Mouse (Mus musculus) stomach, postnatal 0 days (tissue): Measurements from ENCODE around the gene Tspan33. TPM values are rescaled to one million over a fixed set of nuclear protein-coding genes. Genes with fewer than 3 reads are reported as not detected.

Experiments used
- ATAC-seq: fragments of 200-750 bp; cut with Nextera tagmentation; 2 replicates; pipeline ENCODE4 v1.8.0; 2017; ENCODE audit not compliant: low FRiP score, low TSS enrichment
- DNase-seq: peaks from one replicate; pipeline ENCODE4 v3.0.0-alpha.2; 2016; ENCODE audit warnings: low spot score
- H3K27ac ChIP-seq: fragments of 300-500 bp; sonication (generic); replicated peaks from 2 replicates; pipeline ENCODE4 v1.5.1; 2014; ENCODE audit warnings: mild to moderate bottlenecking, control low read depth
- H3K27me3 ChIP-seq: fragments of 300-500 bp; sonication (generic); 2 replicates; pipeline ENCODE4 v1.6.1; 2014; ENCODE audit warnings: low read length; ENCODE audit not compliant: control insufficient read depth, insufficient read depth
- H3K36me3 ChIP-seq: fragments of 300-500 bp; sonication (generic); 2 replicates; pipeline ENCODE4 v1.6.1; 2014; ENCODE audit warnings: low read length, mixed read lengths; ENCODE audit not compliant: control insufficient read depth, insufficient read depth
- H3K4me1 ChIP-seq: fragments of 300-500 bp; sonication (generic); replicated peaks from 2 replicates; pipeline ENCODE4 v1.6.1; 2014; ENCODE audit warnings: antibody characterized with exemption; ENCODE audit not compliant: control insufficient read depth, insufficient read depth
- H3K4me2 ChIP-seq: fragments of 300-500 bp; sonication (generic); replicated peaks from 2 replicates; pipeline ENCODE4 v1.6.1; 2014; ENCODE audit warnings: low read depth, mild to moderate bottlenecking, control low read depth, moderate library complexity
- H3K4me3 ChIP-seq: fragments of 300-500 bp; sonication (generic); 2 replicates; pipeline ENCODE4 v1.5.1; 2014; ENCODE audit warnings: low read depth, low read length, control low read depth
- H3K9ac ChIP-seq: fragments of 300-500 bp; sonication (generic); 2 replicates; pipeline ENCODE4 v1.6.1; 2014; ENCODE audit warnings: mild to moderate bottlenecking, low read length, control low read depth, mixed read lengths
- H3K9me3 ChIP-seq: fragments of 300-500 bp; sonication (generic); 2 replicates; pipeline ENCODE4 v1.6.1; 2016; ENCODE audit warnings: low read length; ENCODE audit not compliant: control insufficient read depth
- CTCF ChIP-seq: IDR thresholded peaks from 2 replicates; pipeline ENCODE4 v1.5.1; 2016; ENCODE audit warnings: antibody characterized with exemption, low read depth, mild to moderate bottlenecking, moderate library complexity
- EP300 ChIP-seq: optimal IDR thresholded peaks from 2 replicates; pipeline ENCODE3; 2016; ENCODE audit warnings: antibody characterized with exemption
- WGBS: fragments of 180-500 bp; shearing (Covaris S2); extraction: QIAGEN DNeasy Blood & Tissue Kit; methylation state at CpG from one replicate; pipeline ENCODE4 v1.1.7; 2014; 5-methylcytosine and 5-hydroxymethylcytosine counted together
- polyA plus RNA-seq: library from polyadenylated mRNA; unstranded; fragments of >200 nt; fragmentation: Nextera tagmentation; extraction: Ambion mirVana; gene quantifications from 2 replicates; pipeline ENCODE4 v1.2.1, GENCODE M21; 2015

The Tspan33 gene
- polyA plus RNA-seq, 1 experiment from 2014 or later, result 4.0 TPM

GRCm38 (mm10) chr6:29762524-29762923, 68.5 kb downstream of the Tspan33 start:
- WGBS, result 55% methylated on average over 4 of the region's 4 CpGs
- H3K9ac ChIP-seq, result no peak overlapping the region
- no peak overlapping the region for H3K4me2 ChIP-seq
- H3K4me3 ChIP-seq, result no peak overlapping the region
- TF ChIP-seq CTCF (peak; percentile 81), EP300 (no peak)
- H3K27ac ChIP-seq, result no peak overlapping the region
- ATAC-seq (peak; percentile 43; the same call in 1 of the 2 replicates), DNase-seq (peak; percentile 45)
- no peaks in the 10 kb centered on the region for H3K9me3 ChIP-seq
- 0 out of 2 replicates have a peak, but pooled peaks cover 6% of the 10 kb centered on the region for H3K36me3 ChIP-seq
- no peaks in the 10 kb centered on the region for H3K4me1 ChIP-seq
- no peaks in the 10 kb centered on the region for H3K27me3 ChIP-seq

- no peak overlapping the region for H3K4me2 ChIP-seq
These were observed 72.9 kb downstream of the Tspan33 start for GRCm38 (mm10) chr6:29766874-29767273.

More at GRCm38 (mm10) chr6:29766874-29767273, 72.9 kb downstream of the Tspan33 start:
- Histone ChIP-seq H3K36me3 (no peaks in the 10 kb centered on the region), H3K27me3 (no peaks in the 10 kb centered on the region), H3K9ac (no peak overlapping the region), H3K27ac (no peak overlapping the region), H3K4me1 (no peaks in the 10 kb centered on the region), H3K4me3 (no peak overlapping the region), H3K9me3 (no peaks in the 10 kb centered on the region)
- TF ChIP-seq CTCF (peak; percentile 44), EP300 (no peak)
- no peak for DNase-seq
- ATAC-seq, result no peak
- WGBS, result 83% methylated on average over 2 of the region's 2 CpGs

Other genes with a start within 250 kb of the Tspan33 start
- gene Atp6v1f, start 226.5 kb upstream of the Tspan33 start, polyA plus RNA-seq, result 263 and 269 TPM in 2 replicates
- gene Atp6v1fnb, start 222.8 kb upstream of the Tspan33 start, polyA plus RNA-seq, result not detected in 2 replicates
- 3.8 and 6.1 TPM in 2 replicates for gene Kcp, start 186.3 kb upstream of the Tspan33 start, polyA plus RNA-seq
- 9.3 and 11.5 TPM in 2 replicates for gene Irf5, start 167.6 kb upstream of the Tspan33 start, polyA plus RNA-seq
- 33.3 and 33.8 TPM in 2 replicates for gene Tnpo3, start 84.3 kb upstream of the Tspan33 start, polyA plus RNA-seq
- gene Smo, start 41.3 kb downstream of the Tspan33 start, polyA plus RNA-seq, result 10.8 and 14.1 TPM in 2 replicates
- gene Ahcyl2, start 73.8 kb downstream of the Tspan33 start, polyA plus RNA-seq, result 51.9 and 54.6 TPM in 2 replicates
- gene Strip2, start 222.8 kb downstream of the Tspan33 start, polyA plus RNA-seq, result 0.13 and 0.16 TPM in 2 replicates